Mouse (Mus musculus): ENCODE data around the gene Fgfr2.

Gene Fgfr2

DNA sequence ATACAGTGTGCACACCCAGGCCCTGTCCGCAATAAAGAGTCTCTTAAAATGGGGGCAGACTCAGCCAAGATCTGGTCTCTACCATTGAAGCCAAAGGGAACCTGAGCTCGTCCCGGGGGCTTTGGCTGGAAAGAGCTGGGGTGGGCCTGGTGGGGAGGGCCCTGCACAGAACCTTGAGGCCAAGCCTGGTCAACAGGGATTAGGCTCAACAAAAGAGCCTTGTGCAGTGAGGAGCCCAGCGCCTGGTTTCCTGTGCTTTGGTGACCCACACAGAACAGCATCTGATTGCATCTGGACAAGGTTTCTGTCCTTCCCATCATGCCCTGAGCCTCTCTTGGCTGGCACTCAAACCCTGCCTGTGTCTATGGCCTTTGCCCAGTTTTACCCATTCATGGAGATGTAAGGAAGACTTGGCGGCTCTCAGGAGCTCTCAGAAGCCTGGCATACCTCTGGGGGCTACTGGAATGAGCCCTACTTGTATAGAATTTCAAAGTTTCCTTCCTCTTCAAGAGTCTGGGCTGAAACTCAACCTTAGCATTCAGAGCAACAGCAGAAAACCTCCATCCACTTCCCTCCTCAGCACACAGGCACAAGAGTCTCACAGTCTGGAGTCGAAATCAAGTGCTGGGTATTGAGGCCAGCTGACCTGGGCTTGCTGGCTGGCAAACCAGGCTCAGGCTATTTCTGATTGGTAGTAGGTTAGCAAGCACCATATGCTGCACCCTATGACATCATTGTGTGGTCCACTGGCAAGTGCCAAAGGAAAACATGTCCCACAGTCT lies 911.0 kb downstream of the Fgfr2 start:
- in situ Hi-C loops (cut with MboI, MseI), result loop anchor here (5.0 kb wide), 1 partner anchor 310 kb away; no protein-coding TSS in a partner anchor

- in situ Hi-C loops (cut with MboI, MseI), result loop anchor here (5.0 kb wide), 1 partner anchor 308 kb away; no protein-coding TSS in a partner anchor
Observed at GRCm38 (mm10) chr7:132210616-132211015, 912.5 kb downstream of the Fgfr2 start.

GRCm38 (mm10) chr7:132208946-132209651 lies 914.1 kb downstream of the Fgfr2 start:
- in situ Hi-C loops (cut with MboI, MseI), result no loop called here

GRCm38 (mm10) chr7:132204073-132204612 lies 919.0 kb downstream of the Fgfr2 start:
- in situ Hi-C loops (cut with MboI, MseI), result no loop called here

DNA sequence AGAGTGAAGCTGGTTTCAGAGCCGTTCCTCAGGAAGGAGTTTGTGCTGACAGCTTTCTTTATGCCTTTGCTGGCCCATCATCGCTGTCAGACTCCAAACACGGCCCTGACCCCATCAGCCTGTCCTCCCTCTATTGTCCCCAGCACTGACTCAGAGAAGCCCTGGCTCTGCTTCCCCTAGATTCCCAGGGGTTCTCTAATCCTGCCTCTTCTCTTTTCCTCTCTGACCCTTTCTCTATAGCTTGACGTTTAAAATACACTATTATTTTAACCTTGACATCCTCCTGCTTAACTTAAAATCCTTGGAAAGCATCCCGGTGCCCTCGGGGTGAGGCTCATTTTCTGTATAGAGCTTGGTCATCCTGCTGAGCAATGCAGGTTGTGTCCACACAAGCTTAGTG lies 923.5 kb downstream of the Fgfr2 start:
- in situ Hi-C loops (cut with MboI, MseI), result loop anchor here (25.0 kb wide), 1 partner anchor 687 kb away; no protein-coding TSS in a partner anchor

DNA sequence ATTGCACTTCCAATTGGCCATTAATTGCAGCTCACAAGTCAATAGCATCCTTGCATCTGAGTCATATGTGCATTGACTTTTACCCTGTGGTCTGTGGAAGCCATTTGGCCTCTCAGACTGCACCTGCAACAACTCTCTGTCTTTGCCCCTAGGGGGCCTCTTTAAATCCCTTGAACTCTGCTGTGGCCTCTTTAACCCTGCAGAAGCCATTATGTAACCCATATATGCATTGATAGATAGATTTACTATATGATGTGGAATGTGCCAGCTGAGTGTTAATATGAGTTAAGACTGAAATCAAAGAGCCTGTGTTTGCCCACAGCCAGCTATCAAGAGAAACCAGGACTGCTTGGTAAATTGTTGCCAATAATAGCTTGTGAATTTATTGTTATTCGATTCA lies 924.3 kb downstream of the Fgfr2 start:
- in situ Hi-C loops (cut with MboI, MseI), result loop anchor here (25.0 kb wide), 1 partner anchor 687 kb away; no protein-coding TSS in a partner anchor

- in situ Hi-C loops (cut with MboI, MseI), result loop anchor here (25.0 kb wide), 1 partner anchor 686 kb away; no protein-coding TSS in a partner anchor
Observed at GRCm38 (mm10) chr7:132197817-132198475, 925.2 kb downstream of the Fgfr2 start.

GRCm38 (mm10) chr7:132196581-132196980 lies 926.6 kb downstream of the Fgfr2 start:
- in situ Hi-C loops (cut with MboI, MseI), result loop anchor here (25.0 kb wide), 1 partner anchor 684 kb away; no protein-coding TSS in a partner anchor

DNA sequence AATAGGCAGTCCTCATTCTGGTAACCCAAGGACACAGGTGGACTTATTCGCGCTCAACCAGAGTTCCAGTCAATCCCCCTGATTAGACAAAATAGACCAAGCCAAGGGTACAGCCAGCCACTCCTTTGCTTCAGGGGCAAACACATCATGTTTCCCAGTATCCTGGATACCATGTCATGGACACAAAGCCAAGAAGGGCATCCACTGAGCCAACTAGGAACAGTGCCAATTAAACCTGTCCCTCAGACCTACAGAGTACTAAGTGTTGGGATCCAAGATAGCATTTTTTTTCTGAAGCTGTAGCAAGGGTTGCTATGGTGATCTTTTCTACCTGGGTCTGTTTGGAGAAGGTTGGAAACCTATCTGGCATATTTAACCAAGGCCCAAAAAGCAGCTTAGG lies 929.5 kb downstream of the Fgfr2 start:
- in situ Hi-C loops (cut with MboI, MseI), result loop anchor here (25.0 kb wide), 1 partner anchor 681 kb away; no protein-coding TSS in a partner anchor

DNA sequence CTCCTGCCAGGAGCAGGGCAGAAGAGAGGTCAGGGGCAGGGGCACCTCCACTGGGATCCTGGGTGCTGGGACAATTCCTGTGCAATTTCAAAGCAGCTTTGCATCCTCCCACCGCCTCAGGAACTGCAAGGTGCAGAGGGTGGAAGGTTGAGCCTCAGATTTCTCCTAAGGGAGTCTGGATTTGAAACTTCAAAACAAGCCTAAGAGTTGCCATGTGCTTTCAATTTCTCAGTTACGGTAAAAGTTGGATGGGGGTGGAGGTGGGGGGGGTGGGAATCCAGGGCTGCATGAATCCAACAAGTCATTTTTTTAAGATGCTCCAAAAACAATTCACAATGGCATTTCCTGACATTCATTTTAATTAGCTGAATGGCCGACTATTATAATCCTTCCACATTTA lies 935.7 kb downstream of the Fgfr2 start:
- in situ Hi-C loops (cut with MboI, MseI), result loop anchor here (25.0 kb wide), 1 partner anchor 675 kb away; no protein-coding TSS in a partner anchor

GRCm38 (mm10) chr7:132183892-132184404 lies 939.2 kb downstream of the Fgfr2 start:
- in situ Hi-C loops (cut with MboI, MseI), result loop anchor here (25.0 kb wide), 1 partner anchor 672 kb away; no protein-coding TSS in a partner anchor

DNA sequence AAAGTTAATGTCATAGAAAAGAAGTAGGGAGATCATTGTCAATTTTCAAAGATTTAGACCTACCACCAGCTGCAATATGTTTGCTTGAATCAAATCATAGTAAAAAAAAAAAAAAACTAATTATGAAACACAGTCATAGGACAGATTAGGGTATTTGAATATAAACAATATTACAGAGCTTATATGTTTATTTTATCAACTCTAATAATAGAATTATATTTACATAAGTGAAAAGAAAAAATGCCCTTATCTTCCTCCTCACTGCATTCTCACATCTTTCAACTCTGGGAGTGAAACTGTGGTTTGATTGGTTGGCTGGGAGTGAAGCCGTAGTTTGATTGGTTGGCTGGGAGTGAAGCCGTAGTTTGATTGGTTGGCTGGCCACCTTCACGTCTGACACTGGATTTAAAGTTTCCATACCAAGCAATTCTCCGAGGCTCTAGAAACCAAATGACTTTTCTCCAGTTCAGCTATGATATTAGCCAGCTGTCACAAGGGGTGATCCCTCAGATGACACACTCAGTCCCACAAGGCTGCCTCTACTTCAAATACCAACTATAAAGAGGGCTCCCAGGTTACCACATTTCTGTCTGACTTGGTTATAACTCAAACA lies 941.5 kb downstream of the Fgfr2 start:
- in situ Hi-C loops (cut with MboI, MseI), result loop anchor here (25.0 kb wide), 1 partner anchor 669 kb away; no protein-coding TSS in a partner anchor

DNA sequence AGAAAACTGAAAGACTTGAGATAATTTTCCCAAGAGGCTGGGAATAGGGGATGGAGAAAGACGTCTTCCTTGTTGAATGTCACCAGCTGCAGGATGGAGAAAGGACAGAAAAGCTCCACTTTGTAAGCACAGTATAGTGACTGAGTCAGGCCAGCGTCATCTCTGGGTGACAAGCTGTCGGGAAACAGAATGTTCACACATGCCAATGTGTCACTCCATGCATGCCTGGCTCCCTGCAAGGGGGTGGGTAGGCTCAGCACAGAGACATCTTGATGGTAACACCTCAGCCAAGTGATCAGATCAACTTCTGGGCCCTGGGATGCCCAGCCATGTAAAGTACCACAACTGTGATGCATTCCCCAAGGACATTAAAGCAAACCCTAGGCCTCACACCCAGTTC lies 942.1 kb downstream of the Fgfr2 start:
- in situ Hi-C loops (cut with MboI, MseI), result loop anchor here (25.0 kb wide), 1 partner anchor 669 kb away; no protein-coding TSS in a partner anchor

DNA sequence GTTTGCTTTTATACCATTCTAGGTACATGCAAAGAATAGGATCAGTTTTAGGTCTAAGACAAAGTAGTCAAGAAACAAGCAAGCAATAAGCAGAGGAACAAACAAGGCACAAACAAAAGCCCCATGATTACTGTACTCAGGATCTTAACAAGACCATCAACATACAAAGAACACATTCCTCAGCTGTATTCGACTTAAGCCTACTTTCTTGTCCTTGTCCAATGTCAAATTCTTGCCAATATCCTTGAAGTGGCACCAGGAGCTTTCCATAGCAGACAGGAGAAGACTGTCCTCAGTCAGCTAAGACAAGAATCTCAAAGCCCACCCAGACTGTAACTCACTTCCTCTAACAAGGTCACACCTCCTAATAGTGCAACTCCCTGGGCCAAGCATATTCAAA lies 944.1 kb downstream of the Fgfr2 start:
- in situ Hi-C loops (cut with MboI, MseI), result loop anchor here (25.0 kb wide), 1 partner anchor 667 kb away; no protein-coding TSS in a partner anchor

DNA sequence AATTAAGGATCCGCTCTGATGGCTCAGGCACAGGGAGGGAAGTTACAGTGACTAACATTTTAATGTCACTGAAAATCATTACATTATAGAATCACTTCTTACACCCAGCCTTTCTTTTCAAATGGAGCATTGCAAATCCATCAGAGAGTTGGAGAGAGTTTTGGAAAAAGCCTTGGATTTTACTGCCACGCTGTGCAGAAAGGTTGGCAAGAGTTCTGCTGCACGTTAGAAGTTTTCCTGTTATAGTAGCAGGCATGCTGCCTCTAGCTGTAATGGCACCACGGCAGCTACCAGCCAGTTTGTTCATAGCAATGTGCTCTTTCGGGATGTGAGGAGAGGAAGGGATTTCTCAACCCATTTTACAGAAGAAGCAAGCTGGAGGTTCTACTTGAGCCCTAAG lies 948.4 kb downstream of the Fgfr2 start:
- in situ Hi-C loops (cut with MboI, MseI), result loop anchor here (25.0 kb wide), 1 partner anchor 662 kb away; no protein-coding TSS in a partner anchor

GRCm38 (mm10) chr7:132174296-132174695 lies 948.9 kb downstream of the Fgfr2 start:
- in situ Hi-C loops (cut with MboI, MseI), result no loop called here

DNA sequence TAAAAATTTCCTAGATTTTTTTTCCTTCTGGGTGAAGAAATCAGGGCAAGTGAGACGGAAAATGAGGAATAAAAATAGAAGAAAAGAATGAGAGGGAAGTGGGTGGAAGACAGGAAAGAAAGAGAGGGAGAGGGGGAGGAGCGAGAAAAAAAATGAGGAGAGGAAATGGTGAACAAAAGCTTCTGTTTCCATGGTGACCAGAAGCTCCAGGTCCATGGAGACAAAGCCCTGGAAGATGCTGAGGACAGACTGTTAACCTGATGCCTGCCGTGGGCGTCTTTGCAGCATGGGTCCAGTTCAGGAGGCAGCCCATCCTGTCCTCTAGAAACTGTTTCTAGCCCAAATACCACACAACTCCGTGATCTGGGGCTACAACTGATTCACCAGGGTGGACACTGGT lies 950.9 kb downstream of the Fgfr2 start:
- in situ Hi-C loops (cut with MboI, MseI), result no loop called here

- in situ Hi-C loops (cut with MboI, MseI), result no loop called here
Observed at GRCm38 (mm10) chr7:132171716-132172115, 951.4 kb downstream of the Fgfr2 start.

GRCm38 (mm10) chr7:132169419-132170169 lies 953.6 kb downstream of the Fgfr2 start:
- in situ Hi-C loops (cut with MboI, MseI), result no loop called here

GRCm38 (mm10) chr7:132167239-132167638 lies 955.9 kb downstream of the Fgfr2 start:
- in situ Hi-C loops (cut with MboI, MseI), result no loop called here
